Mouse (Mus musculus) embryonic facial prominence, embryonic 13.5 days (tissue): Measurements from ENCODE around the gene Klk1b27. TPM values are rescaled to one million over a fixed set of nuclear protein-coding genes. Genes with fewer than 3 reads are reported as not detected.
"Not testable (repeated sequence)": the region's sequence is repeated elsewhere in the genome, so short reads cannot be mapped to it uniquely, and the experiment has no call there.

Source experiments
- ATAC-seq: fragments of 200-750 bp; cut with Nextera tagmentation; 2 replicates; pipeline ENCODE4 v1.8.0; 2017; ENCODE audit warnings: low read depth; ENCODE audit not compliant: insufficient number of reproducible peaks, insufficient read depth, low FRiP score, low TSS enrichment
- H3K27ac ChIP-seq: fragments of 300-500 bp; sonication (generic); 2 replicates; pipeline ENCODE4 v1.5.1; 2015; ENCODE audit warnings: moderate library complexity, mild to moderate bottlenecking, inconsistent platforms
- H3K27me3 ChIP-seq: fragments of 300-500 bp; sonication (generic); 2 replicates; pipeline ENCODE4 v1.6.1; 2015; ENCODE audit warnings: mild to moderate bottlenecking, inconsistent platforms
- H3K36me3 ChIP-seq: fragments of 300-500 bp; sonication (generic); 2 replicates; pipeline ENCODE4 v1.6.1; 2015; ENCODE audit warnings: mild to moderate bottlenecking, inconsistent platforms
- H3K4me1 ChIP-seq: fragments of 300-500 bp; sonication (generic); 2 replicates; pipeline ENCODE4 v1.6.1; 2015; ENCODE audit warnings: inconsistent platforms
- H3K4me2 ChIP-seq: fragments of 300-500 bp; sonication (generic); 2 replicates; pipeline ENCODE4 v1.6.1; 2015; ENCODE audit warnings: moderate library complexity, mild to moderate bottlenecking, inconsistent platforms
- H3K4me3 ChIP-seq: fragments of 300-500 bp; sonication (generic); 2 replicates; pipeline ENCODE4 v1.5.1; 2015; ENCODE audit warnings: mild to moderate bottlenecking, inconsistent platforms
- H3K9ac ChIP-seq: fragments of 300-500 bp; sonication (generic); 2 replicates; pipeline ENCODE4 v1.6.1; 2015; ENCODE audit warnings: mild to moderate bottlenecking, inconsistent platforms
- H3K9me3 ChIP-seq: fragments of 300-500 bp; sonication (generic); 2 replicates; pipeline ENCODE4 v1.6.1; 2016; ENCODE audit warnings: inconsistent platforms
- WGBS: fragments of 180-500 bp; shearing (Covaris S2); methylation state at CpG from one replicate; pipeline ENCODE4 v1.1.7; 2015; ENCODE audit warnings: mixed read lengths; 5-methylcytosine and 5-hydroxymethylcytosine counted together
- polyA plus RNA-seq: library from polyadenylated mRNA; unstranded; fragments of >200 nt; fragmentation: Nextera tagmentation; extraction: Ambion mirVana; gene quantifications from 2 replicates; pipeline ENCODE4 v1.2.1, GENCODE M21; 2015

The Klk1b27 gene
- polyA plus RNA-seq, result not detected in 2 replicates

GRCm38 (mm10) chr7:44051990-44052389 lies at the start of gene Klk1b27:
TSS of gene Klk1b27 (plus strand) at chr7:44052290.
- H3K36me3 ChIP-seq, ATAC-seq, H3K9ac ChIP-seq, H3K9me3 ChIP-seq, H3K27me3 ChIP-seq, H3K27ac ChIP-seq, H3K4me2 ChIP-seq, H3K4me3 ChIP-seq, H3K4me1 ChIP-seq: not testable (repeated sequence)
- 76% methylated on average over 3 of the region's 3 CpGs for WGBS

- Histone ChIP-seq H3K36me3 (no peaks in the 10 kb centered on the region), H3K9me3 (no peaks in the 10 kb centered on the region), H3K9ac (no peak overlapping the region), H3K4me2 (no peak overlapping the region), H3K27me3 (no peaks in the 10 kb centered on the region), H3K4me1 (no peaks in the 10 kb centered on the region), H3K4me3 (no peak overlapping the region), H3K27ac (no peak overlapping the region)
- no peak for ATAC-seq
These were observed 47.2 kb upstream of the Klk1b27 start for GRCm38 (mm10) chr7:44004847-44005246.

GRCm38 (mm10) chr7:44011868-44012267 lies 40.2 kb upstream of the Klk1b27 start, which contains the start of gene Klk1b26:
TSS of gene Klk1b26 (plus strand) at chr7:44012168.
- not testable (repeated sequence) for H3K4me2 ChIP-seq, H3K4me1 ChIP-seq, H3K27me3 ChIP-seq, H3K36me3 ChIP-seq, H3K4me3 ChIP-seq, ATAC-seq, H3K9ac ChIP-seq, H3K27ac ChIP-seq, H3K9me3 ChIP-seq

- H3K9me3 ChIP-seq, H3K36me3 ChIP-seq, H3K4me1 ChIP-seq, H3K27me3 ChIP-seq, H3K27ac ChIP-seq, ATAC-seq, H3K9ac ChIP-seq, H3K4me3 ChIP-seq, H3K4me2 ChIP-seq: not testable (repeated sequence)
- WGBS, result 82% methylated on average over 6 of the region's 6 CpGs
These were observed 37.4 kb upstream of the Klk1b27 start for GRCm38 (mm10) chr7:44014666-44015065.

- no peak for ATAC-seq
- Histone ChIP-seq H3K4me2 (no peak overlapping the region), H3K4me3 (no peak overlapping the region), H3K36me3 (no peaks in the 10 kb centered on the region), H3K9ac (no peak overlapping the region), H3K27me3 (no peaks in the 10 kb centered on the region), H3K9me3 (no peaks in the 10 kb centered on the region), H3K4me1 (no peaks in the 10 kb centered on the region), H3K27ac (no peak overlapping the region)
- WGBS, result 87% methylated on average over 5 of the region's 5 CpGs
These were observed 37.0 kb upstream of the Klk1b27 start for GRCm38 (mm10) chr7:44015071-44015470.

- no peak overlapping the region for H3K27ac ChIP-seq
- ATAC-seq, result no peak
- H3K4me2 ChIP-seq, result no peak overlapping the region
- no peaks in the 10 kb centered on the region for H3K4me1 ChIP-seq
- no peaks in the 10 kb centered on the region for H3K36me3 ChIP-seq
- no peaks in the 10 kb centered on the region for H3K27me3 ChIP-seq
- no peaks in the 10 kb centered on the region for H3K9me3 ChIP-seq
- H3K9ac ChIP-seq, result no peak overlapping the region
- WGBS, result 71% methylated on average over 2 of the region's 2 CpGs
- H3K4me3 ChIP-seq, result no peak overlapping the region
These were observed 20.0 kb downstream of the Klk1b27 start for GRCm38 (mm10) chr7:44072117-44072516.

GRCm38 (mm10) chr7:44077703-44078102 lies 25.6 kb downstream of the Klk1b27 start:
- Histone ChIP-seq H3K4me1 (no peaks in the 10 kb centered on the region), H3K4me2 (no peak overlapping the region), H3K9me3 (no peaks in the 10 kb centered on the region; the same call in 1 of the 2 replicates), H3K9ac (no peak overlapping the region), H3K27me3 (no peaks in the 10 kb centered on the region), H3K27ac (no peak overlapping the region), H3K36me3 (no peaks in the 10 kb centered on the region), H3K4me3 (no peak overlapping the region)
- no peak for ATAC-seq
- 88% methylated on average over 1 of the region's 1 CpGs for WGBS

GRCm38 (mm10) chr7:44096111-44096510 lies 44.0 kb downstream of the Klk1b27 start:
- no peaks in the 10 kb centered on the region for H3K27me3 ChIP-seq
- no peak overlapping the region for H3K27ac ChIP-seq
- 77% methylated on average over 1 of the region's 1 CpGs for WGBS
- no peak overlapping the region for H3K4me3 ChIP-seq
- no peaks in the 10 kb centered on the region for H3K36me3 ChIP-seq
- no peak overlapping the region for H3K9ac ChIP-seq
- no peak overlapping the region for H3K4me2 ChIP-seq
- no peak for ATAC-seq
- no peaks in the 10 kb centered on the region for H3K4me1 ChIP-seq
- H3K9me3 ChIP-seq, result no peaks in the 10 kb centered on the region

GRCm38 (mm10) chr7:44102028-44102427 lies 49.9 kb downstream of the Klk1b27 start, which contains the start of gene Klk1b21:
TSS of gene Klk1b21 (plus strand) at chr7:44102328.
- H3K27me3 ChIP-seq, ATAC-seq, H3K9ac ChIP-seq, H3K4me1 ChIP-seq, H3K4me3 ChIP-seq, H3K36me3 ChIP-seq, H3K27ac ChIP-seq, H3K4me2 ChIP-seq, H3K9me3 ChIP-seq: not testable (repeated sequence)
- 82% methylated on average over 3 of the region's 3 CpGs for WGBS

Other genes starting within 250 kb of the Klk1b27 start
- gene Klk7, start 241.0 kb upstream of the Klk1b27 start, polyA plus RNA-seq, result 0.35 TPM in 1 of 2 replicates, not detected in the other
- not detected in 2 replicates for gene Klk6, start 227.8 kb upstream of the Klk1b27 start, polyA plus RNA-seq
- gene Klk5, start 210.3 kb upstream of the Klk1b27 start, polyA plus RNA-seq, result 1.1 TPM in 1 of 2 replicates, not detected in the other
- gene Klk4, start 171.1 kb upstream of the Klk1b27 start, polyA plus RNA-seq, result 0.44 TPM in 1 of 2 replicates, not detected in the other
- not detected in 2 replicates for gene Klk15, start 118.5 kb upstream of the Klk1b27 start, polyA plus RNA-seq
- not detected in 2 replicates for gene Klk1b8, start 101.6 kb upstream of the Klk1b27 start, polyA plus RNA-seq
- gene Klk1b1, start 85.5 kb upstream of the Klk1b27 start, polyA plus RNA-seq, result not detected in 2 replicates
- gene Klk1b9, start 76.2 kb upstream of the Klk1b27 start, polyA plus RNA-seq, result not detected in 2 replicates
- not detected in 2 replicates for gene Klk1b11, start 56.4 kb upstream of the Klk1b27 start, polyA plus RNA-seq
- not detected in 2 replicates for gene Klk1b26, start 40.1 kb upstream of the Klk1b27 start, polyA plus RNA-seq
- not detected in 2 replicates for gene Klk1b21, start 50.0 kb downstream of the Klk1b27 start, polyA plus RNA-seq
- not detected in 2 replicates for gene Klk1b22, start 60.4 kb downstream of the Klk1b27 start, polyA plus RNA-seq
- not detected in 2 replicates for gene Klk1b16, start 84.5 kb downstream of the Klk1b27 start, polyA plus RNA-seq
- not detected in 2 replicates for gene Klk1b24, start 135.9 kb downstream of the Klk1b27 start, polyA plus RNA-seq
- not detected in 2 replicates for gene Klk1b3, start 145.9 kb downstream of the Klk1b27 start, polyA plus RNA-seq
- not detected in 2 replicates for gene Klk1b4, start 155.1 kb downstream of the Klk1b27 start, polyA plus RNA-seq
- not detected in 2 replicates for gene Klk1b5, start 163.7 kb downstream of the Klk1b27 start, polyA plus RNA-seq
- gene Klk1, start 173.1 kb downstream of the Klk1b27 start, polyA plus RNA-seq, result not detected in 2 replicates
- 0.21 TPM in 1 of 2 replicates, not detected in the other for gene Gm36864, start 183.9 kb downstream of the Klk1b27 start, polyA plus RNA-seq
- 1.4 TPM in 2 replicates for gene 1700028J19Rik, start 194.4 kb downstream of the Klk1b27 start, polyA plus RNA-seq
- 199 and 210 TPM in 2 replicates for gene 2410002F23Rik, start 194.4 kb downstream of the Klk1b27 start, polyA plus RNA-seq
- gene Acp4, start 205.1 kb downstream of the Klk1b27 start, polyA plus RNA-seq, result 0.13 TPM in 1 of 2 replicates, not detected in the other
- not detected in 2 replicates for gene Gm15517, start 209.2 kb downstream of the Klk1b27 start, polyA plus RNA-seq